ENCODE assay signal across 8 mouse cellular contexts in genomic region chr17:24533099-24533992, GRCm38 (mm10). TPM values are rescaled to one million over a fixed set of nuclear protein-coding genes. Genes with fewer than 3 reads are reported as not detected.
DNase-seq lines count a peak whose midpoint lies in the region; ATAC-seq and TF ChIP-seq lines count a peak whose summit lies in the region.

No protein-coding gene starts in this region.

- peaks cover 35% of the 10 kb centered on the region for H3K36me3 ChIP-seq in E14TG2a.4 (ENCODE audit: insufficient read depth, low read length)
- H3K36me3 ChIP-seq in forebrain, embryonic 14.5 days (ENCODE audit: control insufficient read depth, insufficient read depth, low read length) = peaks cover 15% of the 10 kb centered on the region
- H3K36me3 ChIP-seq in heart, postnatal 0 days (replicated peaks; ENCODE audit: control insufficient read depth, insufficient read depth, low read length) = 0 out of 2 replicates have a peak, but pooled peaks cover 7% of the 10 kb centered on the region
- peaks cover 12% of the 10 kb centered on the region for H3K36me3 ChIP-seq in liver, postnatal 0 days (replicated peaks; ENCODE audit: insufficient read depth, low read length)
- peaks cover 10% of the 10 kb centered on the region; the same call in 1 of the 2 replicates for H3K36me3 ChIP-seq in neural tube, embryonic 14.5 days (ENCODE audit: control insufficient read depth, insufficient read depth, low read length)

- peaks cover 47% of the 10 kb centered on the region for H3K4me1 ChIP-seq in E14TG2a.4 (replicated peaks; ENCODE audit: low read depth, low read length)
- H3K4me1 ChIP-seq in forebrain, embryonic 14.5 days (ENCODE audit: control insufficient read depth, insufficient read depth, low read length) = peaks cover 34% of the 10 kb centered on the region
- H3K4me1 ChIP-seq in heart, postnatal 0 days (ENCODE audit: control insufficient read depth, insufficient read depth) = peaks cover 19% of the 10 kb centered on the region
- peaks cover 31% of the 10 kb centered on the region for H3K4me1 ChIP-seq in liver, postnatal 0 days (ENCODE audit: insufficient read depth)
- peaks cover 20% of the 10 kb centered on the region for H3K4me1 ChIP-seq in neural tube, embryonic 14.5 days (ENCODE audit: control insufficient read depth, insufficient read depth, low read length)

- H3K9me3 ChIP-seq in E14TG2a.4 (ENCODE audit: low read length) = no peaks in the 10 kb centered on the region
- H3K9me3 ChIP-seq in forebrain, embryonic 14.5 days (replicated peaks; ENCODE audit: control insufficient read depth, low read length) = no peaks in the 10 kb centered on the region
- H3K9me3 ChIP-seq in heart, postnatal 0 days (replicated peaks; ENCODE audit: control insufficient read depth, low read length) = no peaks in the 10 kb centered on the region
- no peaks in the 10 kb centered on the region for H3K9me3 ChIP-seq in liver, postnatal 0 days (ENCODE audit: low read length)
- H3K9me3 ChIP-seq in neural tube, embryonic 14.5 days (ENCODE audit: control insufficient read depth, low read length) = no peaks in the 10 kb centered on the region

- no peak overlapping the region for H3K27ac ChIP-seq in forebrain, embryonic 14.5 days (ENCODE audit: low read depth, low read length)
- no peak overlapping the region for H3K27ac ChIP-seq in heart, postnatal 0 days (ENCODE audit: low read depth)
- no peak overlapping the region for H3K27ac ChIP-seq in liver, postnatal 0 days (ENCODE audit: low read depth)
- H3K27ac ChIP-seq in neural tube, embryonic 14.5 days (ENCODE audit: low read depth, low read length) = no peak overlapping the region

- peak; percentile 15; the same call in 1 of the 2 replicates for ATAC-seq in forebrain, embryonic 14.5 days
- peak; percentile 76 for ATAC-seq in heart, postnatal 0 days (ENCODE audit: insufficient read depth, low read depth)
- peak; percentile 87 for ATAC-seq in liver, postnatal 0 days
- ATAC-seq in neural tube, embryonic 14.5 days (ENCODE audit: low read depth) = peak; percentile 26; the same call in 1 of the 2 replicates

- peak overlapping the region; percentile 50 for H3K4me2 ChIP-seq in forebrain, embryonic 14.5 days (ENCODE audit: low read length)
- H3K4me2 ChIP-seq in heart, postnatal 0 days (ENCODE audit: low read depth, low read length) = peak overlapping the region; percentile 63
- H3K4me2 ChIP-seq in liver, postnatal 0 days (ENCODE audit: low read depth, low read length) = peak overlapping the region; percentile 64
- H3K4me2 ChIP-seq in neural tube, embryonic 14.5 days (ENCODE audit: low read depth, low read length) = peak overlapping the region; percentile 48

- peak; percentile 96 for DNase-seq in cerebellum, adult 11-12 months
- DNase-seq in forebrain, embryonic 14.5 days (ENCODE audit: low spot score) = peak; percentile 80
- peak; percentile 81 for DNase-seq in heart, postnatal 0 days (ENCODE audit: low spot score)
- peak; percentile 93 to 96 for DNase-seq in kidney, postnatal 36 days
- DNase-seq in liver, postnatal 0 days = peak; percentile 92
- peak; percentile 79 for DNase-seq in telencephalon, adult 2 months (ENCODE audit: low read depth, low spot score)

- no peak for TF ChIP-seq CTCF in E14TG2a.4 (conservative IDR thresholded peaks at IDR 0.05; ENCODE audit: low read length)
- TF ChIP-seq CTCF in heart, postnatal 0 days (IDR thresholded peaks at IDR 0.05; ENCODE audit: low read depth) = 0 out of 2 replicates have a peak, but pooled peaks have one; percentile 10
- TF ChIP-seq CTCF in liver, postnatal 0 days (IDR thresholded peaks at IDR 0.05; ENCODE audit: low read depth) = peak; percentile 55

- H3K4me3 ChIP-seq in E14TG2a.4 (replicated peaks; ENCODE audit: low read length) = peak overlapping the region; percentile 86
- peak overlapping the region; percentile 18 for H3K4me3 ChIP-seq in forebrain, embryonic 14.5 days (ENCODE audit: low read depth, low read length)
- H3K4me3 ChIP-seq in heart, postnatal 0 days (ENCODE audit: low read depth, low read length) = peak overlapping the region; percentile 32
- peak overlapping the region; percentile 24 for H3K4me3 ChIP-seq in liver, postnatal 0 days (ENCODE audit: low read depth, low read length)
- H3K4me3 ChIP-seq in neural tube, embryonic 14.5 days (ENCODE audit: low read depth, low read length) = peak overlapping the region; percentile 26

- no peaks in the 10 kb centered on the region; the same call in 1 of the 2 replicates for H3K27me3 ChIP-seq in E14TG2a.4 (ENCODE audit: insufficient read depth, low read length)
- no peaks in the 10 kb centered on the region for H3K27me3 ChIP-seq in forebrain, embryonic 14.5 days (replicated peaks; ENCODE audit: control insufficient read depth, insufficient read depth, low read length)
- H3K27me3 ChIP-seq in heart, postnatal 0 days (ENCODE audit: control insufficient read depth, insufficient read depth, low read length) = no peaks in the 10 kb centered on the region
- H3K27me3 ChIP-seq in liver, postnatal 0 days (ENCODE audit: insufficient read depth, low read length) = no peaks in the 10 kb centered on the region
- H3K27me3 ChIP-seq in neural tube, embryonic 14.5 days (ENCODE audit: control insufficient read depth, insufficient read depth, low read length) = no peaks in the 10 kb centered on the region

- peak overlapping the region; percentile 47 for H3K9ac ChIP-seq in forebrain, embryonic 14.5 days (ENCODE audit: low read length)
- peak overlapping the region; percentile 9; the same call in 1 of the 2 replicates for H3K9ac ChIP-seq in heart, postnatal 0 days (replicated peaks; ENCODE audit: low read depth, low read length)
- H3K9ac ChIP-seq in liver, postnatal 0 days (replicated peaks) = peak overlapping the region; percentile 3; the same call in 1 of the 2 replicates
- H3K9ac ChIP-seq in neural tube, embryonic 14.5 days (replicated peaks; ENCODE audit: low read depth, low read length) = peak overlapping the region; percentile 32; the same call in 1 of the 2 replicates

- no peak for TF ChIP-seq EP300 in heart, postnatal 0 days (IDR thresholded peaks at IDR 0.05; ENCODE audit: low read depth)
- TF ChIP-seq EP300 in liver, postnatal 0 days (IDR thresholded peaks at IDR 0.05; ENCODE audit: low read depth) = no peak

- WGBS in forebrain, embryonic 14.5 days = 6% methylated on average over 52 of the region's 53 CpGs
- WGBS in heart, postnatal 0 days = 10% methylated on average over 53 of the region's 53 CpGs
- WGBS in liver, postnatal 0 days (ENCODE audit: insufficient replicate concordance) = 10% methylated on average over 53 of the region's 53 CpGs
- 10% methylated on average over 49 of the region's 53 CpGs for WGBS in neural tube, embryonic 14.5 days

RNA-seq across cellular contexts. Expression of gene Rab26, which starts 0.7 kb away (rescaled TPM):
- 4.0 TPM in 2 replicates for polyA plus RNA-seq in forebrain, embryonic 14.5 days (2014; fragmentation: Nextera tagmentation; extraction: Ambion mirVana)
- total RNA-seq in heart, postnatal 0 days (2014; rRNA removed; ENCODE audit: low replicate concordance) = 0.27 TPM in 1 of 2 replicates, not detected in the other
- polyA plus RNA-seq in heart, postnatal 0 days (2015; fragmentation: Nextera tagmentation; extraction: Ambion mirVana) = 0.46 and 0.54 TPM in 2 replicates
- polyA plus RNA-seq in liver, postnatal 0 days (2015; fragmentation: Nextera tagmentation; extraction: Ambion mirVana) = 0.45 and 0.81 TPM in 2 replicates
- polyA plus RNA-seq in neural tube, embryonic 14.5 days (2014; fragmentation: Nextera tagmentation; extraction: Ambion mirVana) = 1.8 and 5.7 TPM in 2 replicates

RNA-seq across cellular contexts. Expression of gene Traf7, which starts 5.6 kb away (rescaled TPM):
- 80.1 and 96.6 TPM in 2 replicates for polyA plus RNA-seq in forebrain, embryonic 14.5 days (2014; fragmentation: Nextera tagmentation; extraction: Ambion mirVana)
- total RNA-seq in heart, postnatal 0 days (2014; rRNA removed; ENCODE audit: low replicate concordance) = 206 and 281 TPM in 2 replicates
- 46.0 and 48.9 TPM in 2 replicates for polyA plus RNA-seq in heart, postnatal 0 days (2015; fragmentation: Nextera tagmentation; extraction: Ambion mirVana)
- polyA plus RNA-seq in liver, postnatal 0 days (2015; fragmentation: Nextera tagmentation; extraction: Ambion mirVana) = 14.1 and 17.2 TPM in 2 replicates
- polyA plus RNA-seq in neural tube, embryonic 14.5 days (2014; fragmentation: Nextera tagmentation; extraction: Ambion mirVana) = 74.2 and 76.6 TPM in 2 replicates

RNA-seq across cellular contexts. Expression of gene Pkd1, which starts 16.3 kb away (rescaled TPM):
- 12.9 and 16.7 TPM in 2 replicates for polyA plus RNA-seq in forebrain, embryonic 14.5 days (2014; fragmentation: Nextera tagmentation; extraction: Ambion mirVana)
- 44.5 and 57.5 TPM in 2 replicates for total RNA-seq in heart, postnatal 0 days (2014; rRNA removed; ENCODE audit: low replicate concordance)
- 7.1 and 9.8 TPM in 2 replicates for polyA plus RNA-seq in heart, postnatal 0 days (2015; fragmentation: Nextera tagmentation; extraction: Ambion mirVana)
- 2.7 and 2.8 TPM in 2 replicates for polyA plus RNA-seq in liver, postnatal 0 days (2015; fragmentation: Nextera tagmentation; extraction: Ambion mirVana)
- polyA plus RNA-seq in neural tube, embryonic 14.5 days (2014; fragmentation: Nextera tagmentation; extraction: Ambion mirVana) = 30.8 and 37.5 TPM in 2 replicates

RNA-seq across cellular contexts. Expression of gene Caskin1, which starts 44.9 kb away (rescaled TPM):
- polyA plus RNA-seq in forebrain, embryonic 14.5 days (2014; fragmentation: Nextera tagmentation; extraction: Ambion mirVana) = 9.1 and 14.6 TPM in 2 replicates
- total RNA-seq in heart, postnatal 0 days (2014; rRNA removed; ENCODE audit: low replicate concordance) = 0.11 TPM in 1 of 2 replicates, not detected in the other
- polyA plus RNA-seq in heart, postnatal 0 days (2015; fragmentation: Nextera tagmentation; extraction: Ambion mirVana) = 0.14 TPM in 2 replicates
- not detected in 2 replicates for polyA plus RNA-seq in liver, postnatal 0 days (2015; fragmentation: Nextera tagmentation; extraction: Ambion mirVana)
- 44.9 and 52.2 TPM in 2 replicates for polyA plus RNA-seq in neural tube, embryonic 14.5 days (2014; fragmentation: Nextera tagmentation; extraction: Ambion mirVana)

RNA-seq across cellular contexts. Expression of gene Mlst8, which starts 54.5 kb away (rescaled TPM):
- 31.8 and 37.2 TPM in 2 replicates for polyA plus RNA-seq in forebrain, embryonic 14.5 days (2014; fragmentation: Nextera tagmentation; extraction: Ambion mirVana)
- total RNA-seq in heart, postnatal 0 days (2014; rRNA removed; ENCODE audit: low replicate concordance) = 12.4 and 44.9 TPM in 2 replicates
- polyA plus RNA-seq in heart, postnatal 0 days (2015; fragmentation: Nextera tagmentation; extraction: Ambion mirVana) = 10.1 and 11.5 TPM in 2 replicates
- 6.2 and 8.1 TPM in 2 replicates for polyA plus RNA-seq in liver, postnatal 0 days (2015; fragmentation: Nextera tagmentation; extraction: Ambion mirVana)
- 36.2 and 38.0 TPM in 2 replicates for polyA plus RNA-seq in neural tube, embryonic 14.5 days (2014; fragmentation: Nextera tagmentation; extraction: Ambion mirVana)

Comparison
In these comparisons a context has a peak if more than half of its experiments do, and no peak if none do; other contexts are left out.
1. H3K4me3 ChIP-seq: peak in every context shown above with its lines; median percentile 86 in E14TG2a.4; 32 in heart, postnatal 0 days; 26 in neural tube, embryonic 14.5 days; 24 in liver, postnatal 0 days; 18 in forebrain, embryonic 14.5 days.
2. ATAC-seq: peak in every context shown above with its lines; median percentile 87 in liver, postnatal 0 days; 76 in heart, postnatal 0 days; 26 in neural tube, embryonic 14.5 days; 15 in forebrain, embryonic 14.5 days.